Mouse (Mus musculus): Measurements from ENCODE around the gene Slc18a2. TPM values are rescaled to one million over a fixed set of nuclear protein-coding genes. Genes with fewer than 3 reads are reported as not detected.

The Slc18a2 gene
- total RNA-seq, 2 experiments from 2014 or later = 31.0 to 39.5 TPM

DNA sequence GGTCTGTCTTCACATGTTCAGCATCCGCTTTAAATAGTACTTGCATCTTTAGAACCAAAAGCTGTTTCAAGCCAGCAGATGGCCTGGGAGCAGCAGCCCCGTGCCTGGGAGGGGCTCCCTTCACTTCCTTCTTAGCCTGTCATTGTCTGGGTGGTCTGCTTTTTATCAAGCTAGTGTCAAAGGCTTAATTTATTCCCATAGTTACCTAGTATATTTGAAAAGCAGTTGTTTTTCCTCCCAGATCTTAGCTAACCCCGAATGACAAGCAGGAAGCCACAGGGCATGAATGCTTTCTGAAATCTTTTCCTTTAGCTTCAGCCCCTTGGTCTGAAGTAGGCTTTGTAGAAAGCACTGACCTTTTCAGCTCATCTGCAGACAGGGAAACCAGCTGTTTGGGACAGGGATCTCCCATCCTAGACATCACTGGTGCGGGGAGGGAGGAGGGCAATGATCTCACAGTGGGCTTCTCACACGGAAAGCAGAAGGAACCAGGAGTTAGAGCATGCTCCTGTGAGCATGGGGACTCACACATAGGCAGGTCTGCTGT, 6.8 kb downstream of the Slc18a2 start:
- no peak for DNase-seq (ENCODE audit: low spot score in 2 of 2)

DNA sequence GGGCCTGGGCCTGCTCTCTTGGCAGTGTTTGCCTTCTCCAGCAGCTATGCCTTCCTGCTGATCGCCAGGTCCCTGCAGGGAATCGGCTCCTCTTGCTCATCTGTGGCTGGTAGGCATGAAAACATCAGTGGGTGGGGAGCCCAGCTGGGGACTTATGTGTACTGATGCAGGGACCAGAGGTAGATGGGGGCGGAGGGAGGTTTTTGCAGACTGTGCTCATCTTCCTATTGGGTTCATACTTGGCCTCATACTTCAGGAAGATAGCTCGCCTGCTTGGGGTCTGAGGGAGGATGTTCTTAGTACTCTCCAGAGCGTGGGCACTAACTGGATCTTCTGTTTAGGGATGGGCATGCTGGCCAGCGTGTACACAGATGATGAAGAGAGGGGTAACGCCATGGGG, 12.5 kb downstream of the Slc18a2 start:
- DNase-seq (ENCODE audit: low spot score in 2 of 2) = no peak

DNA sequence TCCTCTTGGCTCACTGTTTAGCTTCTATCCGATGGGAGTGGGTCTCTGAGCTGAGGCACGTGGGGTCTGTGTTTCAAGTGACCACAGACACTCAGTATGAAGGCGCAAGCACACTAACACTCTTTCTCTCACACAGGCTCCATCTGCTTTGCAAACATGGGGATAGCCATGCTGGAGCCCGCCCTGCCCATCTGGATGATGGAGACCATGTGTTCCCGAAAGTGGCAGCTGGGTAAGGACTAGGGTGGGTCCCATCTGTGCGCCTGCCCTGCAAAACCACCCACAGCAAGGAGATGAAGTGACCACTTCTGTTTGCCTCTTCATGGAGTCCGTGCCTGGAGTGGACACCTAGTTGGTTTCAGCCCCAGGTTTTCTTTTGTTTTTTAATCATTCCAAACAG, 15.7 kb downstream of the Slc18a2 start:
- no peak for DNase-seq (ENCODE audit: low spot score in 2 of 2)

DNA sequence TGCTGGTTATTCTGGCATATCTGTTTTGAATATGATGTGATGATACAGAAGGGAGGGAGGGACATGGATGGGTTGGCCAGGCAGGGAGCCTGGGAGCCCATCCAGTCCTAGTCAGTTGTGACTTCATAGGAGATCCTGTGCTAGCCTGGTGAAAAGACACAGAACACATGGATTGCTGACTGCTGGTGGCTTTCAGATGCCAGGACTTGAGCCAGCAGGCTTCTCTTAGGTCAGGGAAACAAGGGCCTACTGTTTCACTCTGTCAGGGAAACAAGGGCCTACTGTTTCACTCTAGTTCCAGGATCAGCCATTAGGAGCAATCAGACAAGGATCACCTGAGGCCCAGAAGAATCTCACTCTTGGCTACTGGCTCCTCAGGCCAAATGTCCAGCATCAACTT, 20.1 kb downstream of the Slc18a2 start:
- no peak for DNase-seq (ENCODE audit: low spot score in 2 of 2)

DNA sequence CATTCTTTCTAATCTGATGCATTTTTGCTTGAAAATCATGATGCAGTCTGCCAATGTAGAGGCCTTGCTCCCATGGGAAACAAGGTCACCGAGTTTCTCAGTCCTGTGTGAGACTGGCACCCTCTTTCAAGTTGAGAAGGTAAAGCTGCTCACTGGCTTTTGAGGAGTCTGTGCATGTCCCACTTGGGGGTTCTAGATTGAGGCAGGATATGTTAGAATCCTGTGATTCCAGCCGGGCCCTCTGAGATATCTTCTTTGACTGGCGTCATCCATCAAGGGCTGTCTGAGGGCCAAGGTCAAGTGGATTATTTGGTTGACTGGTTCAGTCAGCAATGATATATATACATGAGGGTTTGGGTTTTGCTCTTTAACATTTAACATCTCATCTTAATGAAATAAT, 21.3 kb downstream of the Slc18a2 start:
- no peak for DNase-seq (ENCODE audit: low spot score in 2 of 2)

DNA sequence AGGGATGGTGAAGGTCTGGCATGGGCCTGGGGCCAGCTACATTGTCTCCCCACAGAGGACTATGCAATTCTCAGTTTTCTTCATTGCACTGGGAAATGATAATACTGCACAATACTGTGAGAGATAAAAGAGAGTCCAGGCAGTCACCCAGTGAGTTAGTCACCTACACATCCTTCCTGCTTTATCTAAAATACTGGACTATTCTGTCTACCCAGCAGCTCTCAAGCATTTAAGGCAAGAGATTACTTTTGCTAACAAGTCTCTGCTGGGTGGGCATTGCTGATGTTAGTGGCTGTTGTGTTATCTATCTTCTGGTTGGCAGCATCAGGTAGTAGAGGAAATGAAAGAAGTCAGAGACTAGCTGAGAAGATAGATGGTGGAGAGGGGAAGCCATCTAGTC, 28.3 kb downstream of the Slc18a2 start:
- DNase-seq (ENCODE audit: low spot score in 2 of 2) = no peak

DNA sequence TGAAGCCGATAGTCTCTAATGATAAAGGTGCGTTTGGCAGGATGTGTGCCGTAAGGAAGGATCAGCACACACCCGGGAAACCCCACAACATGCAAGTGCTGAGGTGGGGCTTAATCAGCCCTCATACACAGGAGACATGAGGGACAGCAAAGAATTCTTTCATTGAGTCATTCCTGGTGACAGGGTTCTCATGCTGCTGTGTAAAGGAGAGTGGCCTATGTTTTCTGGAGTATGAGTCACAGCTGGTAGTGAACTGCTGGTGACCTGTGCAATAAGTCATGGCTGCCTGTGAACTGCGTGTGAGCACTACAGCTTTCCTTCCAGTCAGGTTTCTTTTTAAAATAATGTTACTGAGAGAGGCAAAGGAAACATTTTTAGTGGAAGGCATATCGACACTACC, 29.1 kb downstream of the Slc18a2 start:
- DNase-seq (ENCODE audit: low spot score in 2 of 2) = no peak

DNA sequence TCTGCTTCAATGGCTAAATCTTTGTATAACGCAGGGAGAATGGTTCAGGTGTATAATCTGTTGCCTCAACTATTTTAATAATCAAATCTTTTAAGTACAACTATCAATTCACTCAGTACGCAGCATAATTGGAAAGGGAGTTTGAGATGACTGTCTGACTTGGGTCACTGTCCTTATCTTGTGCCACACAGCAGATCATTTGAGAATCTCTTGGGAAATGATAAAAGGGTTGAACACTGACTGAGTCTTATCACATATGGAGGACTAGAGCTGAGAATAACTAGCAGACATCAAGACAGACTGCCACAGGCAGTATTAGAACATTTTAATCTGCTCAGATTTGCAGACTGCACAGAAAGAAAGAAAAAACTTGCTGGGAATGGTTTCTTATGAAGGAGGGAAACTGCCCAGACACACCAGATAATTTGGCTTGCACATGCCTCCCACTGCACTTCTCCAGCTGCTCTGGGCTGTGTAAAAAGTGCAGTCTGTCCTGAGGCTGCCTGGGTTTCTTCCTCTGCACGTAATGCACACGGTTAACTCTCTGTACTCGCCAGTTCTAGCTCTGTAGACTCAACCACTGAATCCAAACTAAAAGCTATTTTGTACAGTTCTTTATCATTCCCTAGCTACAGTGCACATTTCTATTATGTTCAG, 31.6 kb downstream of the Slc18a2 start:
- DNase-seq (ENCODE audit: low spot score in 2 of 2) = no peak

DNA sequence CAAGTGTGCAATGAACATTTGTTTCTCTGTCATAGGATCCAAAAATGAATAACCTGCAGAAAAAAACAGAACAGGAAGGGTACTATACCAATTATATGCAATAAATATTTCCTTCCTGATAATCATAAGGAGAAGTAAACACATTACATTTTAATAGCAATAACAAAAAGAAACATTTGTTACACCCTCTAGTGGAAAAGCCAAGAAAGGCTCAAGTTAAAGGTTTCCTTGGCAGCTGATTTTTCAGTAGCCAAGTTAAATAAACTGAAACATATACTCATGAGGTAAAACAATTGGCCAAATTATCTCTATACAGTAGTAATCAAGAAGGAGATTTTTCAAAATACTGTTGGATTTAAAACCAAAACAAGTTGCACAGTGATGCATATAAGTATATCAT, 54.6 kb downstream of the Slc18a2 start:
- no peak for DNase-seq (ENCODE audit: low spot score in 2 of 2)

DNA sequence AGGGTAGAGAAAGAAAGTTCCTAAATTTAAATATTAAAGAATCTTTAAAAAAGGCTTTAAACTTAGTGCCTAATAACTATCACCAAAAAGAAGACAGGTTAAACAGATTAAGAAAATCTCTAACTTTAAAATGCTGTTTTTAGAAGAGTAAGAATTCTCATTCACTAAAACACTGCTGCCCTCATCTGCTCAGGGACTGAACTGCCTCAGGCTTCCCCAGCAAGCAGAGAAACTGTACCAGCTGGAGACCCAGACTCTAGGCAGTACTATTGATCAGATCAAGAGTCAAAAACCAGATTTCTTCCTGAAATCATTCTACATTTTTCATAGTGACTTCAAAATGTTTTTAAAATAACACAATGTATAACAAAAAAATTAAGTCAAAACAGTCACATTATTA, 55.9 kb downstream of the Slc18a2 start:
- no peak for DNase-seq (ENCODE audit: low spot score in 2 of 2)

DNA sequence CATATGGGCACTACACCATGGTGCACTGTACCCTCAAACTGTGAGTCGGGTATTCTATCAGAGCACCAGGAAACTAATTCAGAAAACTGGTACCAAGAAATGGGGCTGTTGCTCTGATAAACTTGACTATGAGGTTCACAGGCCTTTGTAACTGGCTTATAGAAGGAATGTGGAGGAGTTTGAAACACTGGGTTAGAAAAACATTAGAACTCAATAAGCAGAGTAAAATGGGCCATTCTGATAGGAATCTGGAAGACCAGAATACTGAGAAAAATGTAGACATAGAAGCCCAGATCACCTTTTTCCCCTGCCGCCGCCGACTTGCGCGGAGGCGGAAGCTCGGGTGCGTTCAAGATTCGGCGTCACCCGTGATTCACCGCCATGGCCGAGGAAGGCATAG, 61.3 kb downstream of the Slc18a2 start, which contains the start of gene Rps12-ps3:
Gene Rps12-ps3 (plus strand): TSS at position 301 of the 400 bp plus-strand sequence.
- no peak for DNase-seq (ENCODE audit: low spot score in 2 of 2)

DNA sequence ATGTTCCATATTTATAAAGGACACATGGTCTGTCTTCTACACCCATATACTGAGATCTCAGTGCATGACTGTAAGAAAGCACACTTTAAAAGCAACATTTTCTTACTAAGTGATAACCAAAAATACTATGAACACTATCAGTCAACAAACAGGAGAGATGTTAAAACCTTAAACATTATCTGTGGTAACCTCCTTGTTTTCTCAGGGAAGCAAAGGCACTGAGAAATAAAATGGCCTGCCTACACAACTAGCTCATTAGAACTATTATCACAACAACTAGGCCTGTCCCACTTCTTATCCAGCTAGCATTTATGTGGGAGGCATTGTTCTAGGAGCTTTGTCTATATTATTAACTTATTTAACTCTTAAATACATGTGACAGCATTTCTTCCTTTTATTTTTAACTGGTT, 70.1 kb downstream of the Slc18a2 start:
- no peak for DNase-seq (ENCODE audit: low spot score in 2 of 2)

DNA sequence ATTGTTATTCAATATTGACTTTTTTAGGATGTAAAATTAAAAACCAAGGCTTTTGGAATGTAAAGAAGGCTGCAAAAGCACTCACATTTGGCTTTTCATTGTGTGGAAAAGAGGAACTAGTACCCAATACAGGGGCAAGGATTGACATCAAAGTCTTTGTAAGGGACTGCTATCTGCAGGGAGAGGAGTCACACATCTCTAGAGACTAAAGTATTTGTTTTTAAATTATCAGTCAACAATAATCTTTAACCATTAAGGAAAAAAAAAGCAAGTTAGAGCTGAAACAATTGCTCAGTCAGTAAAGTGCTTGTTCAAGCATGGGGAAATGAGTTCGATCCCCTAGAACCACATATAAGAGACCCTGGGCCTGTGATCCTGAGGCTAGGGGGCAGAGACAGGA, 76.0 kb downstream of the Slc18a2 start:
- DNase-seq (ENCODE audit: low spot score in 2 of 2) = no peak

DNA sequence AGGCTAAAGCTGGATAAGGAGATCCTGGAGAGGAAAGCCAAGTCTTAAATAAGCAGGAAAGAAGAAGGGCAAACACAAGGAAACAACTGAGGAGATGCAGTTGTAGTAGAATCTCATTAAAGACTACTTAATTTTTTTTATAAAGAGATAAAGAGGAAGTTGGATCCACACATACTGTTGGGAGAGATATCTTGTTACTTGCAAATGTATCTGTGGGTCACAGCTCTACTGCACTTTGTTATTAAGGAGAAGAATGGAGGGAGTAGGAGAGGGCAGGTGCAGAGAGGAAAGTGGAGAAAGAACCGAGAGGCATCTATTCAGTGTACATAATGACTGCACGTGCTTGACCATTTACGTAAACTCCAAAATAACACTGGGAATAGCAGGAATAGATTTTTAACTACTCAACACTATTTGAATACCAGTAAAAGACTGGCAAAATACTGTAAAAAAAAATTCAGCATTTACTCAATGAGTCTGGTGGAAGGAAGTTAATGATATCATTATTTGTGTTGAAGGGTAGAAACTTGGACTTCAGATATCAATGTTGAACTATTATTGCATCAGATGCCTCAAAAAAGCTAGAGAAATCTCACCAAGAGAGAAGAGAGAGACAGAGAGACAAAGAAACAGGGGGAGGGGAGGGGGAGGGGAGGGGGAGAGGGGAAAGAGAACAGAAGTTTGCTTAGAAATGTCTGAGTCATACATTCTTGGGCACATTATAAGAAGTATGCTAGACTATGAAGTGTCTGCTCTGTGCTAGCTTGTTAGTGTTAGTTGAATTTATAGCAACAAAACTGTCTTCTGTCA, 77.4 kb downstream of the Slc18a2 start:
- no peak for DNase-seq (ENCODE audit: low spot score in 2 of 2)

DNA sequence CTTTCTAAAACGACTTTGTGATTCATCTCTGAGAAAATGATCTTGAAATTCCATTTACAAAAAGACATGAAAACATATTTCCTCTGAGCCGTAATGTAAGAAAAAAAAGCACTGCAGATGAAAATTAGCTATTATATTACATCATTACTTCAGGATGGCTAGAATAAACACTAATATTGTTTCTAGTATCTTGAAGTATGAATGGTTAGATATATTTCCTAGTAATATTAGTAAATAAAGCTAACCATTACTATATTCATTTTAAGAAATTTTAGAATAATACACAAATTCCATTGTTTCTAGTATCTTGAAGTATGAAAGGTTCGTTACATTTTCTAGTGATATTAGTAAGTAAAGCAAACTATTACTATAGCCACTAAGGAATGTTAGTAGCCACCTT, 79.2 kb downstream of the Slc18a2 start:
- DNase-seq (ENCODE audit: low spot score in 2 of 2) = no peak

DNA sequence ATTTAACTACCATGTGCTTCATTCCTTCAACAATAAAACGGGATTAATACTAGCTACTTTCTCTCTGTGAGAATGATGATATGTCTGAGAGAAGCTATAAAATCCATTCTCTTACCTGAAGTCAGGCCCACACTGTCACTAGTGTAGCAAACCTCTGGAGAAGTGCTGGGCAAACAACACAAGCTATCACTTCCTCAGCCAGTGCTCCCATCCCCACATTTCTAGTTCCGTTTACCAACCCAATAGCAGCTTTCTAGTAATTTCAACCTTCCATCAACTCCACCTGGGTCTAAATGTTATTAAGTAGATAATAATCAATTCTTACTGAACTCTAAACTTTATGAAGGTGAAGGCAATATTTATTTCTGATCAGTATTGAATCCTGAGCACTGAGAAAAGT, 82.3 kb downstream of the Slc18a2 start:
- DNase-seq (ENCODE audit: low spot score in 2 of 2) = no peak

DNA sequence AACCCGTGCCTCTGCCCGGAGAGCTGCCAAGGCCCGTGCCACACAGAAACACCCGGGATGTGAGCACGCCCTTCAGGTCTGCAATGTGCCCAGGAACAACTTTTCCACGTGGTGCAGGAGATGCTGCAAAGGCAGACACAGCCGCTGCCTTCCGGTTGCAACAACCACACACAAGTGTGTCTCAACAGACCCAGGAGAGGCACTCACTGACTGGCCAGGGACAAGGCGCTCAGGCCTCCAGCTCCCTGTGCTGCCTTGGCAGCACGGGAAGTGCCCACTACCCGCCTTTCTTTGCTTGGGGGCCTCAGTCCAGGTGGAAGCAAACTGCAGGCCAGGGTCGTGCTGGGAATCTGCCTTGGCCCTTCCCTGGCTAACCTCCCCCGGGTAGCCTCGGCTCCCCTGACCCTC, 83.6 kb downstream of the Slc18a2 start:
- DNase-seq (ENCODE audit: low spot score in 2 of 2) = peak in 1 of 2 experiments; percentile 6

DNA sequence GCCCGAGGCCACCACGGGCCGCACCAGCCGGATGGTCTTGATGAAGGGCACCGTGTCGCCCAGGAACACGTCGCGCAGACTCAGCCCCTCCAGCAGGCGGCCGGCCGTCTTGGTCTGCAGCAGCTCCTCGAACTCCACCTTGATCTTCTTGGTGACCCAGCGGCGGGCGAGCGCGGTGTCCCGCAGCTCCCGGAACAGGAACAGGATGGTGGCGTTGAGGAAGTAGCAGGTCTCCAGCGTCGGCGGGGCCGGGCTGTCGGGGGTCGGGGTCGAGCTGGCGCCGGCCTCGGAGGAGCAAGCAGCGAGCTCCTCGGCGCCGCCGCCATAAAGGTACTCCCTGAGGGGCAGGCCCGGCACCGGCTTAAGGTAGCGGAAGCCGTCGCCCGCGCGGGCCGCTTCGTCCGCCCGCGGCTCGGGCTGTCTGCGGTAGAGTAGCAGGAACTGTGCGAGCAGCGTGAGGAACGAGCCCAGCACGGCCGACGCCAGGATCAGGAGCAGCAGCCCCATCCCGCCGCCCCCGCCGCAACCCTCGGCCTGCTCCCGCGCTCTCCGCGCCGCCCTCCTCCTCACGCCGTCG, 84.5 kb downstream of the Slc18a2 start:
- DNase-seq (ENCODE audit: low spot score in 2 of 2) = peak in 1 of 2 experiments; percentile 22

Measured in adrenal gland, postnatal 4 days (tissue).